Mouse (Mus musculus) midbrain, embryonic 13.5 days (tissue): ENCODE measurements around the gene Ly6g6c. TPM values are rescaled to one million over a fixed set of nuclear protein-coding genes. Genes with fewer than 3 reads are reported as not detected.

ENCODE experiments used
- ATAC-seq: fragments of 200-750 bp; cut with Nextera tagmentation; 2 replicates; pipeline ENCODE4 v1.8.0; 2017; ENCODE audit warnings: mild to moderate bottlenecking, moderate TSS enrichment, moderate library complexity
- H3K27ac ChIP-seq: fragments of 300-500 bp; sonication (generic); 2 replicates; pipeline ENCODE4 v1.5.1; 2015; ENCODE audit warnings: inconsistent platforms, mild to moderate bottlenecking, moderate library complexity
- H3K27me3 ChIP-seq: fragments of 300-500 bp; sonication (generic); 2 replicates; pipeline ENCODE4 v1.6.1; 2015; ENCODE audit warnings: mild to moderate bottlenecking, inconsistent platforms
- H3K36me3 ChIP-seq: fragments of 300-500 bp; sonication (generic); 2 replicates; pipeline ENCODE4 v1.6.1; 2015; ENCODE audit warnings: mild to moderate bottlenecking, inconsistent platforms
- H3K4me1 ChIP-seq: fragments of 300-500 bp; sonication (generic); replicated peaks from 2 replicates; pipeline ENCODE4 v1.6.1; 2015; ENCODE audit warnings: inconsistent platforms
- H3K4me2 ChIP-seq: fragments of 300-500 bp; sonication (generic); replicated peaks from 2 replicates; pipeline ENCODE4 v1.6.1; 2015; ENCODE audit warnings: moderate library complexity, mild to moderate bottlenecking, inconsistent platforms
- H3K4me3 ChIP-seq: fragments of 300-500 bp; sonication (generic); replicated peaks from 2 replicates; pipeline ENCODE4 v1.5.1; 2015; ENCODE audit warnings: mild to moderate bottlenecking, inconsistent platforms
- H3K9ac ChIP-seq: fragments of 300-500 bp; sonication (generic); replicated peaks from 2 replicates; pipeline ENCODE4 v1.6.1; 2015; ENCODE audit warnings: mild to moderate bottlenecking, inconsistent platforms
- H3K9me3 ChIP-seq: fragments of 300-500 bp; sonication (generic); 2 replicates; pipeline ENCODE4 v1.6.1; 2016; ENCODE audit warnings: mild to moderate bottlenecking, inconsistent platforms
- WGBS: fragments of 180-500 bp; shearing (Covaris S2); methylation state at CpG from one replicate; pipeline ENCODE4 v1.1.7; 2015; 5-methylcytosine and 5-hydroxymethylcytosine counted together
- polyA plus RNA-seq: library from polyadenylated mRNA; unstranded; fragments of >200 nt; fragmentation: Nextera tagmentation; extraction: Ambion mirVana; gene quantifications from 2 replicates; pipeline ENCODE4 v1.2.1, GENCODE M21; 2015

The Ly6g6c gene
- polyA plus RNA-seq, 1 experiment from 2014 or later, result not detected

DNA sequence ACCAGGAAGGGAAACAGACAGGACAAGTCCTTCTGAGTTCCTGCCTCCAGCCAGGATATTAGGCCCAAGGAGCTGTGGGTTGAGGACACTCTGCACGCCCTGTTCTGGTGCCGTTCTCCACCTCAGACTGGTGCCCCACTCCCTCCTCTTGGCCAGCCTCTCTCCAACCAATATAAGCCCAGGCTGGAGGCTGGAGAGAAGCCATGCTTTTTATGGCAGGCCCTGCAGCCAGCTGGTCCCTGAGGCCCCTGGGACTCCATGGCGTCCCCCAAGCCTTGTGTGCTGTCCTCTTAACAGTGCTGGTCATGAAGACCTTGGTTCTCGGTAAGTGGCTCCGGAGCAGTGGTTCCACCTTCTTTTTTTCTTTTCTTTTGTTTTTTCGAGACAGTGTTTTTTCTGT is 42.9 kb downstream of the Ly6g6c start, which contains the start of gene Ly6g5c:
Gene Ly6g5c, plus strand, starts transcription at position 183 of the 400 bp plus-strand sequence.
- H3K9ac ChIP-seq, result 0 out of 2 replicates have a peak within 1 kb of the TSS, but pooled peaks have one; percentile 15

DNA sequence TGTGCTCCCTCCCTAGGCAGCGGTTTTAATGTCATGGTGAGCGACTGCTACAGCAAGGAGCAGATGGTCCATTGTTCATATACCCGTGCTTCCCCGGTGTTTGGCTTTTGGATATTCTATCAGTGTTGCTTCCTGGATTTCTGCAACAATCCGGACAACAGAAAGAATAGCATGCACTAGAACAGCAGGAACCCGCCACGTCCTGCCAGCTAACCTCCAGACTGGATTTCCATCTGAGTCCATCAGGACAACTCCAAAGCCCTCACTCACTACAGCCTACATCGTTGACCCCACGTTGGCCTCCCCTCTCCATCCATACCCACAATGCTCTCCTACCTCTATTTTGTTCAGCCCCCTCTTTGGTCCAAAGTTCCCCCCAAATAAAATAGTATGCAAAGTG is 46.6 kb downstream of the Ly6g6c start:
- H3K9ac ChIP-seq, result no peak overlapping the region
- H3K4me1 ChIP-seq, result no peaks in the 10 kb centered on the region
- 71% methylated on average over 9 of the region's 9 CpGs for WGBS
- ATAC-seq, result no peak
- no peaks in the 10 kb centered on the region for H3K9me3 ChIP-seq
- no peak overlapping the region for H3K4me3 ChIP-seq
- no peak overlapping the region for H3K4me2 ChIP-seq
- H3K27me3 ChIP-seq, result no peaks in the 10 kb centered on the region
- peaks cover 28% of the 10 kb centered on the region for H3K36me3 ChIP-seq
- no peak overlapping the region for H3K27ac ChIP-seq

More for the DNA sequence above, 42.9 kb downstream of the Ly6g6c start, which contains the start of gene Ly6g5c:
- Histone ChIP-seq H3K36me3 (peaks cover 10% of the 10 kb centered on the region), H3K27ac (no peak within 1 kb of the TSS), H3K27me3 (no peaks in the 10 kb centered on the region), H3K9me3 (no peaks in the 10 kb centered on the region), H3K4me3 (no peak within 1 kb of the TSS), H3K4me1 (peaks cover 7% of the 10 kb centered on the region), H3K4me2 (no peak within 1 kb of the TSS)
- no peak for ATAC-seq
- WGBS, result 87% methylated on average over 6 of the region's 6 CpGs

- 88% methylated on average over 8 of the region's 8 CpGs for WGBS
- peaks cover 52% of the 10 kb centered on the region for H3K36me3 ChIP-seq
- ATAC-seq, result no peak
Observed at GRCm38 (mm10) chr17:35115046-35116019, 50.1 kb downstream of the Ly6g6c start, which contains the start of gene Ly6g5b. Gene Ly6g5b, minus strand, starts transcription at chr17:35115428.

More at GRCm38 (mm10) chr17:35115046-35116019, 50.1 kb downstream of the Ly6g6c start, which contains the start of gene Ly6g5b:
- H3K4me2 ChIP-seq, result no peak within 1 kb of the TSS
- 0 out of 2 replicates have a peak within 1 kb of the TSS, but pooled peaks have one; percentile 14 for H3K9ac ChIP-seq
- H3K27me3 ChIP-seq, result no peaks in the 10 kb centered on the region
- no peak within 1 kb of the TSS for H3K4me3 ChIP-seq
- peaks cover 9% of the 10 kb centered on the region for H3K4me1 ChIP-seq
- no peaks in the 10 kb centered on the region for H3K9me3 ChIP-seq
- H3K27ac ChIP-seq, result no peak within 1 kb of the TSS

Other genes starting within 250 kb of the Ly6g6c start
- 38.5 and 40.5 TPM in 2 replicates for gene Stk19, start 228.4 kb upstream of the Ly6g6c start, polyA plus RNA-seq
- gene Dxo, start 228.4 kb upstream of the Ly6g6c start, polyA plus RNA-seq, result 74.7 and 76.1 TPM in 2 replicates
- 59.3 and 61.3 TPM in 2 replicates for gene Skiv2l, start 215.2 kb upstream of the Ly6g6c start, polyA plus RNA-seq
- gene Nelfe, start 215.0 kb upstream of the Ly6g6c start, polyA plus RNA-seq, result 95.0 and 100 TPM in 2 replicates
- gene Cfb, start 202.9 kb upstream of the Ly6g6c start, polyA plus RNA-seq, result 1.7 and 2.2 TPM in 2 replicates
- gene Zbtb12, start 185.9 kb upstream of the Ly6g6c start, polyA plus RNA-seq, result 13.2 and 16.3 TPM in 2 replicates
- 0.08 TPM in 1 of 2 replicates, not detected in the other for gene Gm20547, start 183.3 kb upstream of the Ly6g6c start, polyA plus RNA-seq
- gene C2, start 167.1 kb upstream of the Ly6g6c start, polyA plus RNA-seq, result 1.2 and 2.1 TPM in 2 replicates
- gene Ehmt2, start 166.9 kb upstream of the Ly6g6c start, polyA plus RNA-seq, result 105 and 114 TPM in 2 replicates
- gene Slc44a4, start 150.9 kb upstream of the Ly6g6c start, polyA plus RNA-seq, result 0.09 TPM in 1 of 2 replicates, not detected in the other
- gene Neu1, start 134.1 kb upstream of the Ly6g6c start, polyA plus RNA-seq, result 25.5 and 25.9 TPM in 2 replicates
- gene Hspa1b, start 106.2 kb upstream of the Ly6g6c start, polyA plus RNA-seq, result 0.10 and 0.11 TPM in 2 replicates
- gene Gm20481, start 95.5 kb upstream of the Ly6g6c start, polyA plus RNA-seq, result not detected in 2 replicates
- 2.8 and 2.9 TPM in 2 replicates for gene Hspa1a, start 93.2 kb upstream of the Ly6g6c start, polyA plus RNA-seq
- gene Hspa1l, start 92.7 kb upstream of the Ly6g6c start, polyA plus RNA-seq, result 0.55 and 1.5 TPM in 2 replicates
- 141 and 150 TPM in 2 replicates for gene Lsm2, start 83.5 kb upstream of the Ly6g6c start, polyA plus RNA-seq
- 61.0 and 69.1 TPM in 2 replicates for gene Vars, start 64.4 kb upstream of the Ly6g6c start, polyA plus RNA-seq
- gene Vwa7, start 48.8 kb upstream of the Ly6g6c start, polyA plus RNA-seq, result 0.13 and 0.20 TPM in 2 replicates
- gene Sapcd1, start 37.4 kb upstream of the Ly6g6c start, polyA plus RNA-seq, result 3.8 and 4.3 TPM in 2 replicates
- 3.3 and 3.7 TPM in 2 replicates for gene Msh5, start 18.6 kb upstream of the Ly6g6c start, polyA plus RNA-seq
- 93.7 and 99.6 TPM in 2 replicates for gene Clic1, start 15.4 kb upstream of the Ly6g6c start, polyA plus RNA-seq
- gene Ddah2, start 6.4 kb upstream of the Ly6g6c start, polyA plus RNA-seq, result 501 and 531 TPM in 2 replicates
- 0.45 and 0.50 TPM in 2 replicates for gene Mpig6b, start 796 bp downstream of the Ly6g6c start, polyA plus RNA-seq
- gene Ly6g6e, start 11.5 kb downstream of the Ly6g6c start, polyA plus RNA-seq, result 0.18 and 0.32 TPM in 2 replicates
- 1.0 and 1.9 TPM in 2 replicates for gene Ly6g6d, start 12.7 kb downstream of the Ly6g6c start, polyA plus RNA-seq
- gene Ly6g6f, start 20.2 kb downstream of the Ly6g6c start, polyA plus RNA-seq, result 0.18 and 0.19 TPM in 2 replicates
- 85.1 and 86.5 TPM in 2 replicates for gene Abhd16a, start 23.9 kb downstream of the Ly6g6c start, polyA plus RNA-seq
- gene Ly6g5c, start 42.9 kb downstream of the Ly6g6c start, polyA plus RNA-seq, result not detected in 2 replicates
- gene Ly6g5b, start 50.0 kb downstream of the Ly6g6c start, polyA plus RNA-seq, result 1.4 and 1.7 TPM in 2 replicates
- 27.1 and 30.4 TPM in 2 replicates for gene Gpank1, start 56.1 kb downstream of the Ly6g6c start, polyA plus RNA-seq
- gene Csnk2b, start 56.7 kb downstream of the Ly6g6c start, polyA plus RNA-seq, result 293 and 316 TPM in 2 replicates
- 9.2 and 9.4 TPM in 2 replicates for gene D17H6S53E, start 61.0 kb downstream of the Ly6g6c start, polyA plus RNA-seq
- 0.53 and 0.63 TPM in 2 replicates for gene Apom, start 66.7 kb downstream of the Ly6g6c start, polyA plus RNA-seq
- 93.7 and 93.9 TPM in 2 replicates for gene Bag6, start 69.8 kb downstream of the Ly6g6c start, polyA plus RNA-seq
- 209 and 228 TPM in 2 replicates for gene Prrc2a, start 99.5 kb downstream of the Ly6g6c start, polyA plus RNA-seq
- gene Aif1, start 110.7 kb downstream of the Ly6g6c start, polyA plus RNA-seq, result 4.9 and 7.0 TPM in 2 replicates
- gene Lst1, start 123.1 kb downstream of the Ly6g6c start, polyA plus RNA-seq, result 4.8 and 7.1 TPM in 2 replicates
- 0.35 and 0.76 TPM in 2 replicates for gene Ltb, start 129.1 kb downstream of the Ly6g6c start, polyA plus RNA-seq
- not detected in 2 replicates for gene Tnf, start 136.6 kb downstream of the Ly6g6c start, polyA plus RNA-seq
- 0.11 and 0.23 TPM in 2 replicates for gene Lta, start 140.0 kb downstream of the Ly6g6c start, polyA plus RNA-seq
- 0.57 and 0.79 TPM in 2 replicates for gene Gm16181, start 155.4 kb downstream of the Ly6g6c start, polyA plus RNA-seq
- 41.6 and 43.0 TPM in 2 replicates for gene Atp6v1g2, start 168.3 kb downstream of the Ly6g6c start, polyA plus RNA-seq
- gene Nfkbil1, start 170.4 kb downstream of the Ly6g6c start, polyA plus RNA-seq, result 8.3 and 11.0 TPM in 2 replicates
- gene Ddx39b, start 176.4 kb downstream of the Ly6g6c start, polyA plus RNA-seq, result 460 and 465 TPM in 2 replicates
- 49.5 and 52.5 TPM in 2 replicates for gene H2-D1, start 197.3 kb downstream of the Ly6g6c start, polyA plus RNA-seq